Mouse (Mus musculus) T-helper 17 cell (primary cell): ENCODE measurements around the gene Akip1.

Source experiments
- in situ Hi-C, 2 experiments: fragments of 300-600 bp; cut with MboI, MseI; formaldehyde crosslinking; loops; 1 replicate in 1 of 2; 2 replicates in 1 of 2; pipeline ENCODE4 v1.15.1; 2025; ENCODE audit warnings: high pct_unique_total_duplicates in 2 of 2

Gene Akip1

GRCm38 (mm10) chr7:109707023-109707785 is 3.7 kb downstream of the Akip1 start:
- in situ Hi-C loops: loop anchor here in 1 of 2 experiments (5.0 kb wide), 1 partner anchor 40 kb away; no protein-coding TSS in a partner anchor

GRCm38 (mm10) chr7:109708961-109709382 is 5.5 kb downstream of the Akip1 start:
- in situ Hi-C loops: loop anchor here in 1 of 2 experiments (5.0 kb wide), 1 partner anchor 38 kb away; no protein-coding TSS in a partner anchor

- in situ Hi-C loops: no loop called here
These were observed 6.6 kb downstream of the Akip1 start for GRCm38 (mm10) chr7:109710069-109710468.

- in situ Hi-C loops: no loop called here
These were observed 8.7 kb downstream of the Akip1 start for GRCm38 (mm10) chr7:109712198-109712597.

- in situ Hi-C loops: no loop called here
These were observed 10.0 kb downstream of the Akip1 start for GRCm38 (mm10) chr7:109713434-109713982.

GRCm38 (mm10) chr7:109719286-109719685 is 15.8 kb downstream of the Akip1 start:
- in situ Hi-C loops: no loop called here

- in situ Hi-C loops: no loop called here
These were observed 19.1 kb downstream of the Akip1 start for GRCm38 (mm10) chr7:109722618-109723017.

GRCm38 (mm10) chr7:109723114-109723513 is 19.6 kb downstream of the Akip1 start:
- in situ Hi-C loops: no loop called here

GRCm38 (mm10) chr7:109723697-109724096 is 20.2 kb downstream of the Akip1 start, which contains the start of gene BC051019:
TSS of gene BC051019 (minus strand) at chr7:109723850.
- in situ Hi-C loops: no loop called here

GRCm38 (mm10) chr7:109731626-109732025 is 28.1 kb downstream of the Akip1 start, which contains the start of gene Ascl3:
TSS of gene Ascl3 (minus strand) at chr7:109731726.
- in situ Hi-C loops: no loop called here

- in situ Hi-C loops: no loop called here
These were observed 31.3 kb downstream of the Akip1 start for GRCm38 (mm10) chr7:109734806-109735205.

GRCm38 (mm10) chr7:109739822-109740370 is 36.4 kb downstream of the Akip1 start:
- in situ Hi-C loops: no loop called here

- in situ Hi-C loops: no loop called here
These were observed 37.6 kb downstream of the Akip1 start for GRCm38 (mm10) chr7:109741060-109741459.

GRCm38 (mm10) chr7:109741703-109742102 is 38.2 kb downstream of the Akip1 start:
- in situ Hi-C loops: no loop called here

GRCm38 (mm10) chr7:109747747-109748146 is 44.3 kb downstream of the Akip1 start:
- in situ Hi-C loops: loop anchor here in 1 of 2 experiments (5.0 kb wide), 2 partner anchors 40 kb away; no protein-coding TSS in a partner anchor

GRCm38 (mm10) chr7:109751427-109752007 is 48.0 kb downstream of the Akip1 start:
- in situ Hi-C loops: no loop called here

- in situ Hi-C loops: no loop called here
These were observed 48.8 kb downstream of the Akip1 start, which contains the start of gene Tmem9b for GRCm38 (mm10) chr7:109752008-109752925. TSS of gene Tmem9b (minus strand) at chr7:109752875.

GRCm38 (mm10) chr7:109754034-109754433 is 50.5 kb downstream of the Akip1 start:
- in situ Hi-C loops: no loop called here

GRCm38 (mm10) chr7:109756291-109756690 is 52.8 kb downstream of the Akip1 start:
- in situ Hi-C loops: no loop called here
